Mouse (Mus musculus): ENCODE results near the gene Elfn2.

DNA sequence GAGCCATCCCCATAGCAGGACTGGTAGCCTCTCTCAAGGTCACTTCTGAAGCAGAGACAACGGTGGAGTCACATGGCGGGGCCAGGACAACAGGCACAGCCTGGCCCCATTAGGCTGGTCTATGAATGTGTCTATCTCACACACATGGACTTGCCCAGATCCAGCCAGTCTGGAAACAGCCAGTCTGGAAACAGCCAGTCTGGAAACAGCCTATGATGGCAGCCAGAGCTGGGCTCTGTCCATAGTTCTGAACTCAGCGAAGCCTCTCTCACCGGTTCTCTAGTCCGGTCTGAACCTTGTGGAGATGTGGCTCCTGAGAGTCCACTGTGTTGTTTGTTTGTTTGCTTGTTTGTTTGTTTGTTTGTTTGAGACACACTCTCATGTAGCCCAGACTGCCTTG lies 31.3 kb upstream of the Elfn2 start:
- TF ChIP-seq CTCF (IDR thresholded peaks at IDR 0.05; ENCODE audit: extremely low read depth, insufficient read length, insufficient replicate concordance, low read depth, low read length) (no peak), POLR2A (IDR thresholded peaks at IDR 0.05; ENCODE audit: low read depth, low read length) (no peak)
